Mouse (Mus musculus) C2C12 (cell line): ENCODE measurements around the gene Treml1.

ENCODE experiments used
- CEBPB ChIP-seq: IDR thresholded peaks from one replicate; pipeline ENCODE4 v1.6.1; 2011; ENCODE audit warnings: low read depth, mild to moderate bottlenecking, control low read depth, moderate library complexity
- CTCF ChIP-seq: IDR thresholded peaks from one replicate; pipeline ENCODE4 v1.5.1; 2011; ENCODE audit not compliant: control insufficient read depth, insufficient read depth, insufficient read length
- MYOD1 ChIP-seq: IDR thresholded peaks from one replicate; pipeline ENCODE4 v1.6.1; 2011; ENCODE audit warnings: low read depth; ENCODE audit not compliant: control insufficient read depth, insufficient read length
- MYOG ChIP-seq: IDR thresholded peaks from one replicate; pipeline ENCODE4 v1.6.1; 2011; ENCODE audit not compliant: control insufficient read depth, insufficient read length; ENCODE audit errors: extremely low read depth
- USF1 ChIP-seq: IDR thresholded peaks from one replicate; pipeline ENCODE4 v1.6.1; 2011; ENCODE audit warnings: low read depth, mild to moderate bottlenecking, control low read depth, moderate library complexity

DNA sequence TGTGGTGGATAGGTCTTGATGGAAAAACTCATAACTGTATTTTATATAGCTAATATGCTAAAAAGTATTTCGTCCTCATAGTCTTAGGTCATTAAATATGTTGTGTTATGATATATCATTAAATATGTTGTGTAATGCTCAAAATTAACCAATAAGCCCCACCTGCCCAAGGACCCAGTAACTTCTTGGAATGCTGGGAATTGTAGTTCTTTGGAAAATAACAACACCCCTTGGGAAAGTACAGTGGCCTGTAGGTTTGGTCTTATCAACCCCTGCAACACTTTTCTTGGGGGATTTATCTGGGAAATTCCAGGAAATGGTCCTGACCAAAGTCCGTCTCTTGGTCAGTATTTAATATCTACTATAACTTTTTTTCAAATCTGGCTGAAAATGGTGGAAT lies 16.7 kb upstream of the Treml1 start:
- TF ChIP-seq MYOD1 (no peak), CTCF (no peak), CEBPB (no peak), MYOG (no peak), USF1 (no peak)
